Mouse (Mus musculus) heart, postnatal 0 days (tissue): ENCODE data around the gene Prss3. TPM values are rescaled to one million over a fixed set of nuclear protein-coding genes. Genes with fewer than 3 reads are reported as not detected.
"Not testable (repeated sequence)": the region's sequence is repeated elsewhere in the genome, so short reads cannot be mapped to it uniquely, and the experiment has no call there.

Source experiments
- ATAC-seq: fragments of 200-750 bp; cut with Nextera tagmentation; 2 replicates; pipeline ENCODE4 v1.8.0; 2017; ENCODE audit warnings: low read depth, moderate number of reproducible peaks, moderate library complexity; ENCODE audit not compliant: insufficient read depth
- DNase-seq: peaks from one replicate; pipeline ENCODE4 v3.0.0-alpha.2; 2016; ENCODE audit warnings: low spot score
- H3K27ac ChIP-seq: fragments of 300-500 bp; sonication (generic); 2 replicates; pipeline ENCODE4 v1.5.1; 2014; ENCODE audit warnings: low read depth, mild to moderate bottlenecking
- H3K27me3 ChIP-seq: fragments of 300-500 bp; sonication (generic); 2 replicates; pipeline ENCODE4 v1.6.1; 2014; ENCODE audit warnings: low read length, mixed read lengths; ENCODE audit not compliant: control insufficient read depth, insufficient read depth
- H3K36me3 ChIP-seq: fragments of 300-500 bp; sonication (generic); replicated peaks from 2 replicates; pipeline ENCODE4 v1.6.1; 2014; ENCODE audit warnings: low read length, mixed read lengths; ENCODE audit not compliant: control insufficient read depth, insufficient read depth
- H3K4me1 ChIP-seq: fragments of 300-500 bp; sonication (generic); 2 replicates; pipeline ENCODE4 v1.6.1; 2014; ENCODE audit warnings: antibody characterized with exemption; ENCODE audit not compliant: control insufficient read depth, insufficient read depth
- H3K4me2 ChIP-seq: fragments of 300-500 bp; sonication (generic); 2 replicates; pipeline ENCODE4 v1.6.1; 2014; ENCODE audit warnings: low read depth, mild to moderate bottlenecking, low read length, moderate library complexity
- H3K4me3 ChIP-seq: fragments of 300-500 bp; sonication (generic); 2 replicates; pipeline ENCODE4 v1.5.1; 2014; ENCODE audit warnings: low read depth, low read length
- H3K9ac ChIP-seq: fragments of 300-500 bp; sonication (generic); replicated peaks from 2 replicates; pipeline ENCODE4 v1.6.1; 2014; ENCODE audit warnings: low read depth, low read length, mixed read lengths
- H3K9me3 ChIP-seq: fragments of 300-500 bp; sonication (generic); replicated peaks from 2 replicates; pipeline ENCODE4 v1.6.1; 2016; ENCODE audit warnings: low read length; ENCODE audit not compliant: control insufficient read depth
- CTCF ChIP-seq: IDR thresholded peaks from 2 replicates; pipeline ENCODE4 v1.5.1; 2016; ENCODE audit warnings: antibody characterized with exemption, control low read depth, low read depth
- EP300 ChIP-seq: IDR thresholded peaks from 2 replicates; pipeline ENCODE4 v1.6.1; 2016; ENCODE audit warnings: antibody characterized with exemption, low read depth
- WGBS: fragments of 180-500 bp; shearing (Covaris S2); extraction: QIAGEN DNeasy Blood & Tissue Kit; methylation state at CpG from one replicate; pipeline ENCODE4 v1.1.7; 2014; 5-methylcytosine and 5-hydroxymethylcytosine counted together
- polyA plus RNA-seq: library from polyadenylated mRNA; unstranded; fragments of >200 nt; fragmentation: Nextera tagmentation; extraction: Ambion mirVana; gene quantifications from 2 replicates; pipeline ENCODE4 v1.2.1, GENCODE M21; 2015
- total RNA-seq: library from RNA; depleted of rRNA; stranded (reverse); fragments of >200 nt; gene quantifications from 2 replicates; pipeline ENCODE4 v1.2.3, GENCODE M21; 2014; ENCODE audit warnings: low replicate concordance; rRNA removed

Prss3 gene
- total RNA-seq = not detected in 2 replicates
- not detected in 2 replicates for polyA plus RNA-seq

- not testable (repeated sequence) for H3K27ac ChIP-seq, H3K36me3 ChIP-seq, ATAC-seq, H3K9me3 ChIP-seq, H3K9ac ChIP-seq, DNase-seq, H3K27me3 ChIP-seq, H3K4me3 ChIP-seq, H3K4me2 ChIP-seq, H3K4me1 ChIP-seq
Observed at GRCm38 (mm10) chr6:41377578-41377977, at the start of gene Prss3. Gene Prss3 (minus strand): TSS chr6:41377678.

- not testable (repeated sequence) for H3K9ac ChIP-seq, H3K27me3 ChIP-seq, H3K4me1 ChIP-seq, ATAC-seq, H3K4me2 ChIP-seq, DNase-seq, H3K27ac ChIP-seq, H3K9me3 ChIP-seq, H3K4me3 ChIP-seq, H3K36me3 ChIP-seq
Observed at GRCm38 (mm10) chr6:41392056-41392455, 14.6 kb upstream of the Prss3 start, which contains the start of gene Gm5771. Gene Gm5771 (plus strand): TSS chr6:41392356.

- WGBS = 38% methylated on average over 1 of the region's 1 CpGs
- DNase-seq, H3K9me3 ChIP-seq, H3K4me1 ChIP-seq, H3K4me3 ChIP-seq, ATAC-seq, H3K27ac ChIP-seq, H3K4me2 ChIP-seq, H3K36me3 ChIP-seq, H3K27me3 ChIP-seq, H3K9ac ChIP-seq: not testable (repeated sequence)
Observed at GRCm38 (mm10) chr6:41391640-41392039, 14.2 kb upstream of the Prss3 start.

- ATAC-seq = no peak
- no peak overlapping the region for H3K9ac ChIP-seq
- no peaks in the 10 kb centered on the region for H3K36me3 ChIP-seq
- WGBS = 58% methylated on average over 2 of the region's 2 CpGs
- H3K27ac ChIP-seq = no peak overlapping the region
- DNase-seq = no peak
- no peak overlapping the region for H3K4me2 ChIP-seq
- TF ChIP-seq EP300 = no peak
- no peak for TF ChIP-seq CTCF
- H3K4me3 ChIP-seq = no peak overlapping the region
- H3K4me1 ChIP-seq = no peaks in the 10 kb centered on the region
- no peaks in the 10 kb centered on the region for H3K9me3 ChIP-seq
- H3K27me3 ChIP-seq = no peaks in the 10 kb centered on the region
Observed at GRCm38 (mm10) chr6:41386781-41387180, 9.3 kb upstream of the Prss3 start.

GRCm38 (mm10) chr6:41373772-41374171, 3.7 kb downstream of the Prss3 start:
- not testable (repeated sequence) for DNase-seq, H3K4me3 ChIP-seq, H3K4me1 ChIP-seq, H3K9ac ChIP-seq, H3K36me3 ChIP-seq, H3K27ac ChIP-seq, H3K9me3 ChIP-seq, ATAC-seq, H3K27me3 ChIP-seq, H3K4me2 ChIP-seq
- 89% methylated on average over 1 of the region's 2 CpGs for WGBS

GRCm38 (mm10) chr6:41353932-41354331, 23.5 kb downstream of the Prss3 start, which contains the start of gene Try10:
Gene Try10 (plus strand): TSS chr6:41354105.
- no peak for TF ChIP-seq EP300
- TF ChIP-seq CTCF = no peak
- ATAC-seq = no peak
- WGBS = 55% methylated on average over 2 of the region's 2 CpGs

More at GRCm38 (mm10) chr6:41353932-41354331, 23.5 kb downstream of the Prss3 start, which contains the start of gene Try10:
- no peaks in the 10 kb centered on the region for H3K36me3 ChIP-seq
- no peak within 1 kb of the TSS for H3K27ac ChIP-seq
- H3K27me3 ChIP-seq = no peaks in the 10 kb centered on the region
- H3K9ac ChIP-seq = no peak within 1 kb of the TSS
- no peaks in the 10 kb centered on the region for H3K9me3 ChIP-seq
- no peak within 1 kb of the TSS for H3K4me2 ChIP-seq
- no peak for DNase-seq
- H3K4me1 ChIP-seq = no peaks in the 10 kb centered on the region
- no peak within 1 kb of the TSS for H3K4me3 ChIP-seq

Other genes with a start within 250 kb of the Prss3 start
- not detected in 2 replicates for gene Try4, start 75.4 kb downstream of the Prss3 start, total RNA-seq
- gene Try4, start 75.4 kb downstream of the Prss3 start, polyA plus RNA-seq = not detected in 2 replicates
- not detected in 2 replicates for gene Try5, start 60.8 kb downstream of the Prss3 start, total RNA-seq
- gene Try5, start 60.8 kb downstream of the Prss3 start, polyA plus RNA-seq = not detected in 2 replicates
- not detected in 2 replicates for gene Try10, start 23.6 kb downstream of the Prss3 start, total RNA-seq
- gene Try10, start 23.6 kb downstream of the Prss3 start, polyA plus RNA-seq = not detected in 2 replicates
- not detected in 2 replicates for gene Gm5771, start 14.7 kb upstream of the Prss3 start, total RNA-seq
- gene Gm5771, start 14.7 kb upstream of the Prss3 start, polyA plus RNA-seq = not detected in 2 replicates
- not detected in 2 replicates for gene Gm10334, start 68.5 kb upstream of the Prss3 start, total RNA-seq
- not detected in 2 replicates for gene Gm10334, start 68.5 kb upstream of the Prss3 start, polyA plus RNA-seq
- gene Prss1, start 81.3 kb upstream of the Prss3 start, total RNA-seq = not detected in 2 replicates
- not detected in 2 replicates for gene Prss1, start 81.3 kb upstream of the Prss3 start, polyA plus RNA-seq
- not detected in 2 replicates for gene Prss2, start 144.1 kb upstream of the Prss3 start, total RNA-seq
- not detected in 2 replicates for gene Prss2, start 144.1 kb upstream of the Prss3 start, polyA plus RNA-seq
- gene Ephb6, start 227.8 kb upstream of the Prss3 start, total RNA-seq = 2.1 and 5.6 TPM in 2 replicates
- 1.8 and 2.3 TPM in 2 replicates for gene Ephb6, start 227.8 kb upstream of the Prss3 start, polyA plus RNA-seq